Mouse (Mus musculus): ENCODE measurements at regions not wholly inside any gene's neighbourhood (a gene's known extent, or its start where the extent isn't known, plus 50 kb on each side); places are given as distances from the start of the nearest gene placed in this dataset.
"Not testable (repeated sequence)": the region's sequence is repeated elsewhere in the genome, so short reads cannot be mapped to it uniquely, and the experiment has no call there.

DNA sequence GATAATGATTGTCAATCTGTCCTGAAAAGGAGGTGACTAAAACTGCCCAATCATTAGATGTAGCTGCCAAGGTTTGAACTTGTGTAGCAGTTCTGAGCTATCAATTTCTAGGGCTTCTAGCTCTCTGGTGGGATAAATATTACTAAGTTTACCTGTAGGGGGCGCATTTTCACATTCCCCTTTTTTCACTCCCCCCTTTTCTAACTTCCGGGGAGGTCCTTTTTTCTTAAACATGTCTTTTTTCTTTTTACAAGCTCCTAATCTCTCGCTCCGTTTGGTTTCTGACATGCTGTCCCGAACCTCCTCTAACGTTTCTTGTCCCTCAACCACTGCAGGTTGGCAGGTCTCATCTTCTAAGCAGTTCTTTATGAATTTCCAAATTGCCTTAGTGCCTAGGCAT is 2129.0 kb downstream of the Cntnap5b start:
- DNase-seq: not testable (repeated sequence)

DNA sequence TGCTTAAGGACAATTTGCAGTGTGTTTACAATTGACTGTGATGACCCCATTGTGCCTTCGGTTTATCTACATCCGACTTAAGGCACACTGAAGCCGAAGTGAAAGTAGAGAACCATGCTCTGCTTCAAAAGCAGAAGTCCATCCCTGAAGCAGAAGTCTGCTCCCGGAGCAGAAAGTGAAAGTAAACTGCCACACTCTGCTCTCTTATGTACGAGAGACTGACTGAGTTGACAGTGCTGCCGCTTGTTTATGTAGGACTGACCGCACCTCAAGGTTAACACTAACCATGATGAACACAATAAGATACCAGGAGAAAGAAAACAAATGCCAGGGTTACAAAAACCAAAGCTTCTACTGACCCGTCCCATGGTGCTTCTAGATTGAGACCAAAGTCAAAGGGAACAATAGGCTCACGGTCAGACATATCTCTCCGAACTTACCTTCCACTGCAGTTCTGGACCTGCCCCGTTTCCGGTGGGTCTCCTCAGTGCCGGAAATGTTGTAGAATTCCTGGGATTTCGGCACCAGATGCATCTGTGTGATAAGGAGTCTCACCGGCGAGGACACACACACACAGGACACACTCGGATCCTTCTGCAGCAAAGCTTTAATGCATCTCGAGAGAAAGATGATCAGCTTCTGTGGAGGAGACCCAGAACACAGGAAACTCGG is 2129.7 kb downstream of the Cntnap5b start:
- peak in 1 of 2 experiments; percentile 9 for DNase-seq

GRCm38 (mm10) chr1:101902826-101903210 is 2130.3 kb downstream of the Cntnap5b start:
- not testable (repeated sequence) for DNase-seq

DNA sequence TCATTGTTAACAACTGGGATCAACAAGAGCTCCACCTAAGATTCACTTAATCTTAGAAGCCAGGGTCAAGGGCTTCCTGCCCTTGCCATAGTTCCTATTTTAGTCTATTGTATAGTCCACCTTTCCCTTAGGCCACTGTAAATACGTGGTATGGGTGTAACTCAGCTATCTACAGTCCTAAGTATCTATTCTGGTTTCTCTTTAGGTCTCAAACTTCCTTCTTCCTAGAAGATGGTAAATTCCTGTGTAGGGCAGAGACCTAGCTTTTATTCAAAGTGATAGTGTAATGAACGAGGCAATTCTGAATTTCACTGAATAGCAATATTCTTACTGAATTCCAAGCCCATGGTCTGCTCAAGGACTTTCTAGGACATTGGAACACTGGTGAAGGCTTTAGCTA is 2144.4 kb downstream of the Cntnap5b start:
- not testable (repeated sequence) for DNase-seq

GRCm38 (mm10) chr1:101918872-101919271 is 2146.3 kb downstream of the Cntnap5b start:
- no peak for DNase-seq

- DNase-seq: no peak
Observed at GRCm38 (mm10) chr1:101941107-101941506, 2168.5 kb downstream of the Cntnap5b start.

All from adrenal gland, postnatal 36 days (tissue).